Mouse (Mus musculus) stomach, postnatal 0 days (tissue): ENCODE data around the gene Zcchc24. TPM values are rescaled to one million over a fixed set of nuclear protein-coding genes. Genes with fewer than 3 reads are reported as not detected.

Source experiments
- ATAC-seq: fragments of 200-750 bp; cut with Nextera tagmentation; 2 replicates; pipeline ENCODE4 v1.8.0; 2017; ENCODE audit not compliant: low FRiP score, low TSS enrichment
- DNase-seq: peaks from one replicate; pipeline ENCODE4 v3.0.0-alpha.2; 2016; ENCODE audit warnings: low spot score
- H3K27ac ChIP-seq: fragments of 300-500 bp; sonication (generic); replicated peaks from 2 replicates; pipeline ENCODE4 v1.5.1; 2014; ENCODE audit warnings: mild to moderate bottlenecking, control low read depth
- H3K27me3 ChIP-seq: fragments of 300-500 bp; sonication (generic); 2 replicates; pipeline ENCODE4 v1.6.1; 2014; ENCODE audit warnings: low read length; ENCODE audit not compliant: control insufficient read depth, insufficient read depth
- H3K36me3 ChIP-seq: fragments of 300-500 bp; sonication (generic); 2 replicates; pipeline ENCODE4 v1.6.1; 2014; ENCODE audit warnings: low read length, mixed read lengths; ENCODE audit not compliant: control insufficient read depth, insufficient read depth
- H3K4me1 ChIP-seq: fragments of 300-500 bp; sonication (generic); replicated peaks from 2 replicates; pipeline ENCODE4 v1.6.1; 2014; ENCODE audit warnings: antibody characterized with exemption; ENCODE audit not compliant: control insufficient read depth, insufficient read depth
- H3K4me2 ChIP-seq: fragments of 300-500 bp; sonication (generic); replicated peaks from 2 replicates; pipeline ENCODE4 v1.6.1; 2014; ENCODE audit warnings: low read depth, mild to moderate bottlenecking, control low read depth, moderate library complexity
- H3K4me3 ChIP-seq: fragments of 300-500 bp; sonication (generic); 2 replicates; pipeline ENCODE4 v1.5.1; 2014; ENCODE audit warnings: low read depth, low read length, control low read depth
- H3K9ac ChIP-seq: fragments of 300-500 bp; sonication (generic); 2 replicates; pipeline ENCODE4 v1.6.1; 2014; ENCODE audit warnings: mild to moderate bottlenecking, low read length, control low read depth, mixed read lengths
- H3K9me3 ChIP-seq: fragments of 300-500 bp; sonication (generic); 2 replicates; pipeline ENCODE4 v1.6.1; 2016; ENCODE audit warnings: low read length; ENCODE audit not compliant: control insufficient read depth
- CTCF ChIP-seq: IDR thresholded peaks from 2 replicates; pipeline ENCODE4 v1.5.1; 2016; ENCODE audit warnings: antibody characterized with exemption, low read depth, mild to moderate bottlenecking, moderate library complexity
- EP300 ChIP-seq: optimal IDR thresholded peaks from 2 replicates; pipeline ENCODE3; 2016; ENCODE audit warnings: antibody characterized with exemption
- WGBS: fragments of 180-500 bp; shearing (Covaris S2); extraction: QIAGEN DNeasy Blood & Tissue Kit; methylation state at CpG from one replicate; pipeline ENCODE4 v1.1.7; 2014; 5-methylcytosine and 5-hydroxymethylcytosine counted together
- polyA plus RNA-seq: library from polyadenylated mRNA; unstranded; fragments of >200 nt; fragmentation: Nextera tagmentation; extraction: Ambion mirVana; gene quantifications from 2 replicates; pipeline ENCODE4 v1.2.1, GENCODE M21; 2015

The Zcchc24 gene
- polyA plus RNA-seq, 1 experiment from 2014 or later, result 11.3 TPM

- Histone ChIP-seq H3K9me3 (no peaks in the 10 kb centered on the region), H3K4me2 (no peak overlapping the region), H3K36me3 (no peaks in the 10 kb centered on the region), H3K4me1 (no peaks in the 10 kb centered on the region), H3K4me3 (no peak overlapping the region), H3K27ac (peak overlapping the region; percentile 30; the same call in 1 of the 2 replicates), H3K27me3 (no peaks in the 10 kb centered on the region), H3K9ac (no peak overlapping the region)
- ATAC-seq, result peak; percentile 41; the same call in 1 of the 2 replicates
- WGBS, result 54% methylated on average over 13 of the region's 13 CpGs
- TF ChIP-seq EP300, result no peak
- TF ChIP-seq CTCF, result peak; percentile 56
- DNase-seq, result no peak
These were observed 19.5 kb downstream of the Zcchc24 start for GRCm38 (mm10) chr14:25749143-25749909.

- DNase-seq, result no peak
- H3K27ac ChIP-seq, result 0 out of 2 replicates have a peak overlapping the region, but pooled peaks have one; percentile 35
These were observed 20.7 kb downstream of the Zcchc24 start for GRCm38 (mm10) chr14:25747996-25748756.

GRCm38 (mm10) chr14:25746971-25747945, 21.6 kb downstream of the Zcchc24 start:
- no peaks in the 10 kb centered on the region for H3K9me3 ChIP-seq
- H3K4me1 ChIP-seq, result no peaks in the 10 kb centered on the region
- no peak for DNase-seq
- no peaks in the 10 kb centered on the region for H3K27me3 ChIP-seq
- no peak overlapping the region for H3K4me3 ChIP-seq
- H3K27ac ChIP-seq, result 0 out of 2 replicates have a peak overlapping the region, but pooled peaks have one; percentile 35
- no peak overlapping the region for H3K9ac ChIP-seq
- no peak for TF ChIP-seq EP300
- no peak for TF ChIP-seq CTCF
- 60% methylated on average over 21 of the region's 21 CpGs for WGBS
- H3K36me3 ChIP-seq, result no peaks in the 10 kb centered on the region
- ATAC-seq, result no peak
- H3K4me2 ChIP-seq, result no peak overlapping the region

More at GRCm38 (mm10) chr14:25747996-25748756, 20.7 kb downstream of the Zcchc24 start:
- no peak overlapping the region for H3K4me2 ChIP-seq
- H3K27me3 ChIP-seq, result no peaks in the 10 kb centered on the region
- H3K4me1 ChIP-seq, result no peaks in the 10 kb centered on the region
- ATAC-seq, result no peak
- 64% methylated on average over 7 of the region's 7 CpGs for WGBS
- TF ChIP-seq CTCF, result no peak
- TF ChIP-seq EP300, result no peak
- no peaks in the 10 kb centered on the region for H3K36me3 ChIP-seq
- no peaks in the 10 kb centered on the region for H3K9me3 ChIP-seq
- no peak overlapping the region for H3K9ac ChIP-seq
- H3K4me3 ChIP-seq, result no peak overlapping the region

- TF ChIP-seq EP300 (no peak), CTCF (no peak)
- Histone ChIP-seq H3K27ac (no peak overlapping the region), H3K36me3 (no peaks in the 10 kb centered on the region), H3K4me2 (no peak overlapping the region), H3K9me3 (no peaks in the 10 kb centered on the region), H3K4me1 (no peaks in the 10 kb centered on the region), H3K4me3 (no peak overlapping the region), H3K27me3 (no peaks in the 10 kb centered on the region), H3K9ac (no peak overlapping the region)
- no peak for ATAC-seq
- DNase-seq, result no peak
- 87% methylated on average over 6 of the region's 6 CpGs for WGBS
These were observed 22.5 kb downstream of the Zcchc24 start for GRCm38 (mm10) chr14:25746371-25746770.

GRCm38 (mm10) chr14:25745365-25746184, 23.3 kb downstream of the Zcchc24 start:
- no peaks in the 10 kb centered on the region for H3K9me3 ChIP-seq
- ATAC-seq, result no peak

More at GRCm38 (mm10) chr14:25745365-25746184, 23.3 kb downstream of the Zcchc24 start:
- no peaks in the 10 kb centered on the region for H3K4me1 ChIP-seq
- H3K4me2 ChIP-seq, result no peak overlapping the region
- 57% methylated on average over 11 of the region's 11 CpGs for WGBS
- H3K27ac ChIP-seq, result no peak overlapping the region
- no peak overlapping the region for H3K9ac ChIP-seq
- no peak overlapping the region for H3K4me3 ChIP-seq
- H3K27me3 ChIP-seq, result no peaks in the 10 kb centered on the region
- H3K36me3 ChIP-seq, result peaks cover 2% of the 10 kb centered on the region; the same call in 1 of the 2 replicates
- no peak for DNase-seq
- TF ChIP-seq CTCF (peak; percentile 39), EP300 (no peak)
